16 mouse cellular contexts compared by ENCODE assay signal in the genomic region with DNA sequence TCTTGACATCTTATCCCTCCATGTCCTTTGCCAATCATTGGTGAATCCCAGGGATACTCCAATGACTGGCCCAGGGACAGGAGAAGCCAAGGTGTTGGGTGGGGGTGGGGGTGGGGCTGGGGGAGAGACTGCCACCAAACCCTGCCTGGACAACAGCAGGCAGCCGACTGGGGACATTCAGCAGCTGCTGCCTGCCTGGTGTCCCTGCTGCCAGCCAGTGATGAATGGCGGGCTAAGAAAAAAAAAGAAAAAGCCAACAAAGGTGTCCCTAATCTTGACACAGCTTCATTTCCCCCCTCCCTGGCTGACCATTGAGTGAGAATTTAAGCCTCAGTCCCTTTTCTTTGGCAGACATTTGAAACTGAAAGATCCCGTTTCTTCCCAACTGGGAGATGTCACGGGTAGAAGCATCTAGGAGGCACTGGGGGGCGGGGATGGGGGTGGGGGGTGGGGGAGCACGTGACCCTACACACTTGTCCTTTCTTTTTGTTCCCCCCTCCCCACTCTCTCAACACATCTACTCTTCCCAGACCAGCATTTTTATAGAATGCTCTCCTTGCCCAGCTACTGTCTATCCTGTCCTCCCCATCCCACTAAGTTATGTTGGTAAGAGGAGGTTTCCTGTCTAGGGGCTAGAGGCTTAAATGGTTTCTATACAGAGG. TPM values are rescaled to one million over a fixed set of nuclear protein-coding genes. Genes with fewer than 3 reads are reported as not detected.
DNase-seq lines count a peak whose midpoint lies in the region; ATAC-seq lines count a peak whose summit lies in the region.
"Had no signal": no experiment of that assay in that cellular context is flagged by ENCODE, and none has a peak within 500 bp of the region (broad histone marks: within the 10 kb centered on the region; RNA-seq: fewer than 3 reads in every experiment).

No protein-coding gene starts in this region.

- H3K27me3 ChIP-seq in forebrain, embryonic 11.5 days (ENCODE audit: control insufficient read depth, insufficient read depth, low read length), result no peaks in the 10 kb centered on the region; the same call in 1 of the 2 replicates
- no peaks in the 10 kb centered on the region for H3K27me3 ChIP-seq in forebrain, embryonic 16.5 days (replicated peaks; ENCODE audit: control insufficient read depth, insufficient read depth, low read length)
- H3K27me3 ChIP-seq in midbrain, embryonic 10.5 days (ENCODE audit: low read depth, poor library complexity, severe bottlenecking), result peaks cover 5% of the 10 kb centered on the region; the same call in 1 of the 2 replicates
- H3K27me3 ChIP-seq in midbrain, embryonic 15.5 days (replicated peaks), result no peaks in the 10 kb centered on the region
- H3K27me3 ChIP-seq in midbrain, embryonic 14.5 days (ENCODE audit: control insufficient read depth, insufficient read depth, low read length), result no peaks in the 10 kb centered on the region
- H3K27me3 ChIP-seq: stomach, embryonic 15.5 days had no signal

- DNase-seq in forebrain, embryonic 11.5 days (ENCODE audit: low spot score), result no peak
- DNase-seq in midbrain, embryonic 10.5 days (ENCODE audit: low spot score), result peak; percentile 62
- peak; percentile 64 for DNase-seq in midbrain, embryonic 14.5 days
- no peak for DNase-seq in right cerebral cortex, postnatal 25 days
- no peak for DNase-seq in spleen, postnatal 14 days (ENCODE audit: low spot score in 2 of 2)
- DNase-seq in right cerebral cortex, adult 18-20 months, result no peak
- DNase-seq: cerebellum, postnatal 10 days; gastrocnemius, postnatal 10 days; heart, postnatal 14 days; kidney, postnatal 14 days; liver, embryonic 13.5 days had no signal

- H3K36me3 ChIP-seq in forebrain, embryonic 11.5 days (ENCODE audit: control insufficient read depth, insufficient read depth, low read length), result no peaks in the 10 kb centered on the region
- no peaks in the 10 kb centered on the region for H3K36me3 ChIP-seq in forebrain, embryonic 16.5 days (ENCODE audit: control insufficient read depth, insufficient read depth)
- peaks cover 16% of the 10 kb centered on the region for H3K36me3 ChIP-seq in midbrain, embryonic 10.5 days
- no peaks in the 10 kb centered on the region for H3K36me3 ChIP-seq in midbrain, embryonic 15.5 days (replicated peaks)
- H3K36me3 ChIP-seq in midbrain, embryonic 14.5 days (ENCODE audit: control insufficient read depth, insufficient read depth, low read length), result no peaks in the 10 kb centered on the region
- H3K36me3 ChIP-seq: G1E; liver, embryonic 13.5 days; stomach, embryonic 15.5 days had no signal

- H3K9me3 ChIP-seq in forebrain, embryonic 11.5 days (ENCODE audit: control insufficient read depth, low read length), result no peaks in the 10 kb centered on the region
- H3K9me3 ChIP-seq in forebrain, embryonic 16.5 days (ENCODE audit: control insufficient read depth, low read length), result no peaks in the 10 kb centered on the region
- no peaks in the 10 kb centered on the region for H3K9me3 ChIP-seq in midbrain, embryonic 10.5 days (replicated peaks)
- H3K9me3 ChIP-seq in midbrain, embryonic 15.5 days, result no peaks in the 10 kb centered on the region
- no peaks in the 10 kb centered on the region for H3K9me3 ChIP-seq in midbrain, embryonic 14.5 days (ENCODE audit: control insufficient read depth, low read length)
- H3K9me3 ChIP-seq: liver, embryonic 13.5 days; stomach, embryonic 15.5 days had no signal

- 0% methylated on average over 6 of the region's 6 CpGs for WGBS in forebrain, embryonic 11.5 days
- WGBS in forebrain, embryonic 16.5 days, result 16% methylated on average over 6 of the region's 6 CpGs
- 3% methylated on average over 6 of the region's 6 CpGs for WGBS in midbrain, embryonic 10.5 days
- WGBS in midbrain, embryonic 15.5 days, result 2% methylated on average over 6 of the region's 6 CpGs
- 2% methylated on average over 6 of the region's 6 CpGs for WGBS in midbrain, embryonic 14.5 days

- H3K4me2 ChIP-seq in forebrain, embryonic 11.5 days (ENCODE audit: low read depth, low read length, severe bottlenecking), result no peak overlapping the region
- H3K4me2 ChIP-seq in forebrain, embryonic 16.5 days (ENCODE audit: low read length), result no peak overlapping the region
- H3K4me2 ChIP-seq in midbrain, embryonic 15.5 days, result no peak overlapping the region
- H3K4me2 ChIP-seq in midbrain, embryonic 14.5 days (ENCODE audit: low read length), result peak overlapping the region; percentile 22
- H3K4me2 ChIP-seq: liver, embryonic 13.5 days; stomach, embryonic 15.5 days had no signal

- no peak overlapping the region for H3K4me3 ChIP-seq in forebrain, embryonic 11.5 days (ENCODE audit: low read depth, low read length)
- H3K4me3 ChIP-seq in forebrain, embryonic 16.5 days (replicated peaks; ENCODE audit: low read length), result no peak overlapping the region
- peak overlapping the region; percentile 29 for H3K4me3 ChIP-seq in midbrain, embryonic 10.5 days
- H3K4me3 ChIP-seq in midbrain, embryonic 15.5 days, result no peak overlapping the region
- H3K4me3 ChIP-seq in midbrain, embryonic 14.5 days (replicated peaks; ENCODE audit: low read depth, low read length), result no peak overlapping the region
- H3K4me3 ChIP-seq: liver, embryonic 13.5 days; megakaryocyte, embryonic 14.5 days; stomach, embryonic 15.5 days had no signal

- ATAC-seq in forebrain, embryonic 11.5 days (replicated peaks; ENCODE audit: low FRiP score), result peak; percentile 51; the same call in 1 of the 2 replicates
- ATAC-seq in forebrain, embryonic 16.5 days, result no peak
- no peak for ATAC-seq in midbrain, embryonic 15.5 days (replicated peaks)
- ATAC-seq in midbrain, embryonic 14.5 days (ENCODE audit: low FRiP score, low TSS enrichment), result peak; percentile 34

- H3K4me1 ChIP-seq in forebrain, embryonic 11.5 days (replicated peaks; ENCODE audit: control insufficient read depth, insufficient read depth, low read length), result peaks cover 20% of the 10 kb centered on the region; the same call in 1 of the 2 replicates
- peaks cover 33% of the 10 kb centered on the region for H3K4me1 ChIP-seq in forebrain, embryonic 16.5 days (replicated peaks; ENCODE audit: control insufficient read depth, insufficient read depth, low read length)
- peaks cover 66% of the 10 kb centered on the region for H3K4me1 ChIP-seq in midbrain, embryonic 10.5 days
- H3K4me1 ChIP-seq in midbrain, embryonic 15.5 days, result peaks cover 24% of the 10 kb centered on the region
- peaks cover 27% of the 10 kb centered on the region for H3K4me1 ChIP-seq in midbrain, embryonic 14.5 days (ENCODE audit: control insufficient read depth, insufficient read depth, low read length)
- H3K4me1 ChIP-seq: liver, embryonic 13.5 days; megakaryocyte, embryonic 14.5 days; stomach, embryonic 15.5 days had no signal

- no peak overlapping the region for H3K27ac ChIP-seq in forebrain, embryonic 11.5 days (ENCODE audit: low read depth, low read length)
- H3K27ac ChIP-seq in forebrain, embryonic 16.5 days (ENCODE audit: low read length), result no peak overlapping the region
- peak overlapping the region; percentile 81 for H3K27ac ChIP-seq in midbrain, embryonic 10.5 days (replicated peaks)
- no peak overlapping the region for H3K27ac ChIP-seq in midbrain, embryonic 15.5 days
- H3K27ac ChIP-seq in midbrain, embryonic 14.5 days (replicated peaks; ENCODE audit: low read depth, low read length), result 0 out of 2 replicates have a peak overlapping the region, but pooled peaks have one; percentile 21
- H3K27ac ChIP-seq: liver, embryonic 13.5 days had no signal

- H3K9ac ChIP-seq in forebrain, embryonic 11.5 days (ENCODE audit: low read length), result no peak overlapping the region
- H3K9ac ChIP-seq in forebrain, embryonic 16.5 days (replicated peaks; ENCODE audit: low read depth, low read length), result no peak overlapping the region
- H3K9ac ChIP-seq in midbrain, embryonic 15.5 days, result no peak overlapping the region
- H3K9ac ChIP-seq in midbrain, embryonic 14.5 days (replicated peaks; ENCODE audit: low read length), result no peak overlapping the region
- H3K9ac ChIP-seq: liver, embryonic 13.5 days; stomach, embryonic 15.5 days had no signal

RNA-seq across cellular contexts. Expression of a gene that starts 7.9 kb away (rescaled TPM):
- 10.6 and 15.9 TPM in 2 replicates for polyA plus RNA-seq in forebrain, embryonic 11.5 days (2014; fragmentation: Nextera tagmentation; extraction: Ambion mirVana)
- 10.2 and 14.9 TPM in 2 replicates for polyA plus RNA-seq in forebrain, embryonic 16.5 days (2015; fragmentation: Nextera tagmentation; extraction: Ambion mirVana)
- 5.0 and 5.3 TPM in 2 replicates for polyA plus RNA-seq in midbrain, embryonic 10.5 days (2016; fragmentation: Nextera tagmentation; extraction: Ambion mirVana)
- 13.2 and 18.1 TPM in 2 replicates for polyA plus RNA-seq in midbrain, embryonic 15.5 days (2015; fragmentation: Nextera tagmentation; extraction: Ambion mirVana)
- 8.8 and 10.3 TPM in 2 replicates for polyA plus RNA-seq in midbrain, embryonic 14.5 days (2014; fragmentation: Nextera tagmentation; extraction: Ambion mirVana)

Comparison
In these comparisons a context has a peak if more than half of its experiments do, and no peak if none do; other contexts are left out.
1. ATAC-seq: peak in forebrain, embryonic 11.5 days (single experiment) and midbrain, embryonic 14.5 days (single experiment); none in forebrain, embryonic 16.5 days (single experiment) and midbrain, embryonic 15.5 days (single experiment).
2. H3K27ac ChIP-seq: peak in midbrain, embryonic 10.5 days (single experiment) and midbrain, embryonic 14.5 days (single experiment); none in forebrain, embryonic 11.5 days (single experiment), forebrain, embryonic 16.5 days (single experiment) and midbrain, embryonic 15.5 days (single experiment).
3. DNase-seq: peak in midbrain, embryonic 10.5 days (single experiment) and midbrain, embryonic 14.5 days (single experiment); none in forebrain, embryonic 11.5 days (single experiment), right cerebral cortex, postnatal 25 days (single experiment), spleen, postnatal 14 days (0 of 2) and right cerebral cortex, adult 18-20 months (single experiment).